Mouse (Mus musculus): ENCODE data around the gene L3mbtl2.

DNA sequence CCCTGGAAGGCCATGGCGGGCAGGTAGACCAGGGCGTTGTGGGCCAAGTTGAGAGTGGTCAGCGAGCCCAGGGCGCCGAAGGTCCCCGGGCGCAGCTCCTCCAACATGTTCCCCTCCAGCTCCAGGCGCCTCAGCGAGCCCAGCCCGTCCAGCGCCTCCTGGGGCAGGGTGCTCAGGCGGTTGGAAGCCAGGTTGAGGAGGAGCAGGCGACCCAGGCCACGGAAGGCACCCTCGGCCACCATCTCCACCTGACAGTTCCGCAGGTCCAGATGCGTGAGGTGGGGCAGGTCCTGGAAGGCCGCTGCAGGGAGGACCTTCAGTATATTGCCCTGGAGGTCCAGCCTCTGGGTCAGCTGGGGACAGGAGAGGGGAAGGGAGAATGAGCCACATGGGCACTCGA is 31.2 kb downstream of the L3mbtl2 start:
- TF ChIP-seq CTCF (conservative IDR thresholded peaks at IDR 0.05; ENCODE audit: insufficient read depth, insufficient read length, low read depth, low read length) (no peak), POLR2A (IDR thresholded peaks at IDR 0.05; ENCODE audit: low read depth, low read length) (no peak)
